Mouse (Mus musculus) neural tube, embryonic 12.5 days (tissue): ENCODE measurements at regions not wholly inside any gene's neighbourhood (a gene's known extent, or its start where the extent isn't known, plus 50 kb on each side); places are given as distances from the start of the nearest gene placed in this dataset.

Experiments
- ATAC-seq: fragments of 200-750 bp; cut with Nextera tagmentation; 2 replicates; pipeline ENCODE4 v1.8.0; 2017; ENCODE audit warnings: low read depth, mild to moderate bottlenecking, moderate TSS enrichment, moderate library complexity; ENCODE audit not compliant: low FRiP score
- H3K27ac ChIP-seq: fragments of 300-500 bp; sonication (generic); 2 replicates; pipeline ENCODE4 v1.5.1; 2016
- H3K27me3 ChIP-seq: fragments of 300-500 bp; sonication (generic); replicated peaks from 2 replicates; pipeline ENCODE4 v1.6.1; 2016; ENCODE audit warnings: mild to moderate bottlenecking
- H3K36me3 ChIP-seq: fragments of 300-500 bp; sonication (generic); 2 replicates; pipeline ENCODE4 v1.6.1; 2016; ENCODE audit warnings: mild to moderate bottlenecking
- H3K4me1 ChIP-seq: fragments of 300-500 bp; sonication (generic); 2 replicates; pipeline ENCODE4 v1.6.1; 2016
- H3K4me2 ChIP-seq: fragments of 300-500 bp; sonication (generic); replicated peaks from 2 replicates; pipeline ENCODE4 v1.6.1; 2016; ENCODE audit warnings: mild to moderate bottlenecking
- H3K4me3 ChIP-seq: fragments of 300-500 bp; sonication (generic); 2 replicates; pipeline ENCODE4 v1.5.1; 2016
- H3K9ac ChIP-seq: fragments of 300-500 bp; sonication (generic); 2 replicates; pipeline ENCODE4 v1.6.1; 2016; ENCODE audit warnings: mild to moderate bottlenecking
- H3K9me3 ChIP-seq: fragments of 300-500 bp; sonication (generic); 2 replicates; pipeline ENCODE4 v1.6.1; 2016; ENCODE audit warnings: mild to moderate bottlenecking
- WGBS: fragments of 180-500 bp; shearing (Covaris S2); methylation state at CpG from one replicate; pipeline ENCODE4 v1.1.7; 2016; 5-methylcytosine and 5-hydroxymethylcytosine counted together

- no peaks in the 10 kb centered on the region for H3K9me3 ChIP-seq
- no peak overlapping the region for H3K9ac ChIP-seq
- 90% methylated on average over 4 of the region's 4 CpGs for WGBS
- ATAC-seq = no peak
- H3K36me3 ChIP-seq = no peaks in the 10 kb centered on the region
- H3K27me3 ChIP-seq = no peaks in the 10 kb centered on the region
- no peak overlapping the region for H3K4me2 ChIP-seq
- no peak overlapping the region for H3K4me3 ChIP-seq
- no peaks in the 10 kb centered on the region for H3K4me1 ChIP-seq
- no peak overlapping the region for H3K27ac ChIP-seq
Measured at GRCm38 (mm10) chr3:102386091-102386490, 83.6 kb upstream of the Ngf start.

GRCm38 (mm10) chr3:102384596-102384995, 85.1 kb upstream of the Ngf start:
- Histone ChIP-seq H3K4me2 (no peak overlapping the region), H3K4me3 (no peak overlapping the region), H3K9me3 (no peaks in the 10 kb centered on the region), H3K36me3 (no peaks in the 10 kb centered on the region), H3K9ac (no peak overlapping the region), H3K4me1 (no peaks in the 10 kb centered on the region), H3K27ac (no peak overlapping the region), H3K27me3 (no peaks in the 10 kb centered on the region)
- no peak for ATAC-seq
- WGBS = 83% methylated on average over 2 of the region's 2 CpGs

GRCm38 (mm10) chr3:102383671-102384070, 86.0 kb upstream of the Ngf start:
- no peak overlapping the region for H3K4me2 ChIP-seq
- H3K36me3 ChIP-seq = no peaks in the 10 kb centered on the region
- no peak overlapping the region for H3K4me3 ChIP-seq
- ATAC-seq = no peak
- no peaks in the 10 kb centered on the region for H3K27me3 ChIP-seq
- no peak overlapping the region for H3K27ac ChIP-seq
- no peak overlapping the region for H3K9ac ChIP-seq
- 76% methylated on average over 8 of the region's 8 CpGs for WGBS
- no peaks in the 10 kb centered on the region for H3K4me1 ChIP-seq
- H3K9me3 ChIP-seq = no peaks in the 10 kb centered on the region

GRCm38 (mm10) chr3:102381683-102382082, 88.0 kb upstream of the Ngf start:
- Histone ChIP-seq H3K9me3 (no peaks in the 10 kb centered on the region), H3K9ac (no peak overlapping the region), H3K27ac (no peak overlapping the region), H3K36me3 (no peaks in the 10 kb centered on the region), H3K27me3 (no peaks in the 10 kb centered on the region), H3K4me2 (no peak overlapping the region), H3K4me1 (no peaks in the 10 kb centered on the region), H3K4me3 (no peak overlapping the region)
- no peak for ATAC-seq
- 92% methylated on average over 10 of the region's 10 CpGs for WGBS

GRCm38 (mm10) chr3:102374381-102375060, 95.2 kb upstream of the Ngf start:
- WGBS = 84% methylated on average over 5 of the region's 5 CpGs
- Histone ChIP-seq H3K9ac (no peak overlapping the region), H3K36me3 (no peaks in the 10 kb centered on the region), H3K4me2 (no peak overlapping the region), H3K9me3 (no peaks in the 10 kb centered on the region), H3K27me3 (no peaks in the 10 kb centered on the region), H3K27ac (no peak overlapping the region), H3K4me1 (no peaks in the 10 kb centered on the region), H3K4me3 (no peak overlapping the region)
- ATAC-seq = no peak

GRCm38 (mm10) chr3:102372205-102372899, 97.4 kb upstream of the Ngf start:
- Histone ChIP-seq H3K27me3 (no peaks in the 10 kb centered on the region), H3K36me3 (no peaks in the 10 kb centered on the region), H3K9ac (no peak overlapping the region), H3K4me3 (no peak overlapping the region), H3K27ac (no peak overlapping the region), H3K4me2 (no peak overlapping the region), H3K9me3 (no peaks in the 10 kb centered on the region), H3K4me1 (no peaks in the 10 kb centered on the region)
- ATAC-seq = no peak
- WGBS = 81% methylated on average over 8 of the region's 8 CpGs

- Histone ChIP-seq H3K9me3 (no peaks in the 10 kb centered on the region), H3K9ac (no peak overlapping the region), H3K36me3 (no peaks in the 10 kb centered on the region), H3K27me3 (peaks cover 31% of the 10 kb centered on the region), H3K27ac (no peak overlapping the region), H3K4me2 (no peak overlapping the region), H3K4me3 (no peak overlapping the region), H3K4me1 (no peaks in the 10 kb centered on the region)
- 82% methylated on average over 6 of the region's 6 CpGs for WGBS
- no peak for ATAC-seq
Measured at GRCm38 (mm10) chr3:102366188-102366587, 103.5 kb upstream of the Ngf start.

- H3K4me2 ChIP-seq = no peak overlapping the region
- H3K27ac ChIP-seq = no peak overlapping the region
- H3K4me3 ChIP-seq = no peak overlapping the region
- no peaks in the 10 kb centered on the region for H3K4me1 ChIP-seq
- no peak overlapping the region for H3K9ac ChIP-seq
- ATAC-seq = no peak
- peaks cover 47% of the 10 kb centered on the region for H3K27me3 ChIP-seq
- no peaks in the 10 kb centered on the region for H3K36me3 ChIP-seq
- WGBS = 86% methylated on average over 5 of the region's 5 CpGs
- no peaks in the 10 kb centered on the region for H3K9me3 ChIP-seq
Measured at GRCm38 (mm10) chr3:102364326-102364935, 105.3 kb upstream of the Ngf start.

GRCm38 (mm10) chr3:102360732-102361280, 108.9 kb upstream of the Ngf start:
- no peak for ATAC-seq
- H3K4me1 ChIP-seq = no peaks in the 10 kb centered on the region
- H3K9me3 ChIP-seq = no peaks in the 10 kb centered on the region
- no peaks in the 10 kb centered on the region for H3K36me3 ChIP-seq
- H3K4me2 ChIP-seq = no peak overlapping the region
- H3K4me3 ChIP-seq = no peak overlapping the region
- 79% methylated on average over 9 of the region's 9 CpGs for WGBS
- peaks cover 80% of the 10 kb centered on the region for H3K27me3 ChIP-seq
- H3K9ac ChIP-seq = no peak overlapping the region
- no peak overlapping the region for H3K27ac ChIP-seq

GRCm38 (mm10) chr3:102358801-102359200, 110.9 kb upstream of the Ngf start:
- 89% methylated on average over 4 of the region's 4 CpGs for WGBS
- no peak overlapping the region for H3K4me3 ChIP-seq
- peaks cover 87% of the 10 kb centered on the region for H3K27me3 ChIP-seq
- no peaks in the 10 kb centered on the region for H3K9me3 ChIP-seq
- H3K27ac ChIP-seq = no peak overlapping the region
- no peak overlapping the region for H3K4me2 ChIP-seq
- no peak for ATAC-seq
- H3K4me1 ChIP-seq = no peaks in the 10 kb centered on the region
- no peaks in the 10 kb centered on the region for H3K36me3 ChIP-seq
- H3K9ac ChIP-seq = no peak overlapping the region

- Histone ChIP-seq H3K27ac (no peak overlapping the region), H3K36me3 (no peaks in the 10 kb centered on the region), H3K9ac (no peak overlapping the region), H3K9me3 (no peaks in the 10 kb centered on the region), H3K27me3 (peaks cover 75% of the 10 kb centered on the region), H3K4me2 (no peak overlapping the region), H3K4me1 (no peaks in the 10 kb centered on the region), H3K4me3 (no peak overlapping the region)
- 81% methylated on average over 7 of the region's 7 CpGs for whole genome bisulfite sequencing
- no peak for ATAC-seq
Measured at GRCm38 (mm10) chr3:102357062-102357610, 112.6 kb upstream of the Ngf start.

GRCm38 (mm10) chr3:102355352-102355751, 114.4 kb upstream of the Ngf start:
- Histone ChIP-seq H3K9ac (no peak overlapping the region), H3K36me3 (no peaks in the 10 kb centered on the region), H3K9me3 (no peaks in the 10 kb centered on the region), H3K27me3 (peaks cover 78% of the 10 kb centered on the region), H3K27ac (no peak overlapping the region), H3K4me1 (no peaks in the 10 kb centered on the region), H3K4me3 (no peak overlapping the region), H3K4me2 (no peak overlapping the region)
- ATAC-seq = no peak
- WGBS = 92% methylated on average over 2 of the region's 2 CpGs
